Mouse (Mus musculus) naive thymus-derived CD4-positive, alpha-beta T cell, adult 2 months (primary cell): ENCODE measurements at regions not wholly inside any gene's neighbourhood (a gene's known extent, or its start where the extent isn't known, plus 50 kb on each side); places are given as distances from the start of the nearest gene placed in this dataset.
A peak's percentile ranks its signal among the peaks of the same experiment; 100 is the strongest.

Experiments used
- DNase-seq: peaks from one replicate; pipeline ENCODE4 v3.0.0-alpha.2; 2011; ENCODE audit warnings: low read depth

- DNase-seq, result no peak
These were observed 95.0 kb upstream of the Sox5 start for GRCm38 (mm10) chr6:144876758-144877157.

GRCm38 (mm10) chr6:144875862-144876261, 94.1 kb upstream of the Sox5 start:
- peak; percentile 21 for DNase-seq

- no peak for DNase-seq
These were observed 92.5 kb upstream of the Sox5 start for GRCm38 (mm10) chr6:144874251-144874650.

- no peak for DNase-seq
These were observed 89.2 kb upstream of the Sox5 start for GRCm38 (mm10) chr6:144870949-144871348.

GRCm38 (mm10) chr6:144867333-144867732, 85.6 kb upstream of the Sox5 start:
- no peak for DNase-seq

GRCm38 (mm10) chr6:144864026-144864425, 82.2 kb upstream of the Sox5 start:
- no peak for DNase-seq

GRCm38 (mm10) chr6:144863430-144863994, 81.7 kb upstream of the Sox5 start:
- DNase-seq, result no peak

GRCm38 (mm10) chr6:144841510-144841909, 59.7 kb upstream of the Sox5 start:
- DNase-seq, result no peak

- DNase-seq, result no peak
These were observed 57.6 kb upstream of the Sox5 start for GRCm38 (mm10) chr6:144839383-144839782.

- no peak for DNase-seq
These were observed 52.8 kb upstream of the Sox5 start for GRCm38 (mm10) chr6:144834323-144835183.
